In genomic region chr1:171065243-171065587, GRCm38 (mm10) we compare ENCODE assay signal across 8 mouse cellular contexts. TPM values are rescaled to one million over a fixed set of nuclear protein-coding genes. Genes with fewer than 3 reads are reported as not detected.
DNase-seq lines count a peak whose midpoint lies in the region; ATAC-seq and TF ChIP-seq lines count a peak whose summit lies in the region.
"Not testable (repeated sequence)": the region's sequence is repeated elsewhere in the genome, so short reads cannot be mapped to it uniquely, and the experiment has no call there.

No protein-coding gene starts in this region.

- 2% methylated on average over 25 of the region's 35 CpGs for WGBS in forebrain, embryonic 10.5 days
- WGBS in heart, embryonic 11.5 days (ENCODE audit: insufficient replicate concordance) = under 1% methylated on average over 17 of the region's 35 CpGs
- under 1% methylated on average over 16 of the region's 35 CpGs for WGBS in intestine, embryonic 16.5 days
- WGBS in olfactory bulb, adult 2 months = under 1% methylated on average over 26 of the region's 35 CpGs

- intact Hi-C loops in left cerebral cortex, postnatal 4 days (cut with DNase I) = not testable (repeated sequence)

- H3K27me3 ChIP-seq in forebrain, embryonic 10.5 days (ENCODE audit: poor library complexity, severe bottlenecking) = peaks cover 52% of the 10 kb centered on the region
- H3K27me3 ChIP-seq in heart, embryonic 11.5 days (ENCODE audit: control insufficient read depth, insufficient read depth, low read length) = peaks cover 31% of the 10 kb centered on the region
- H3K27me3 ChIP-seq in intestine, embryonic 16.5 days (replicated peaks; ENCODE audit: control insufficient read depth, insufficient read depth, low read length) = peaks cover 18% of the 10 kb centered on the region

- not testable (repeated sequence) for TF ChIP-seq POLR2A in olfactory bulb, adult 2 months (IDR thresholded peaks at IDR 0.05; ENCODE audit: insufficient read depth, low read depth, low read length)

- peak overlapping the region; percentile 43 for H3K4me3 ChIP-seq in forebrain, embryonic 10.5 days
- peak overlapping the region; percentile 41 for H3K4me3 ChIP-seq in heart, embryonic 11.5 days (ENCODE audit: low read depth, low read length)
- peak overlapping the region; percentile 41 for H3K4me3 ChIP-seq in intestine, embryonic 16.5 days (ENCODE audit: low read length)
- H3K4me3 ChIP-seq in olfactory bulb, adult 2 months (ENCODE audit: insufficient read depth, low read depth, low read length) = 0 out of 2 replicates have a peak overlapping the region, but pooled peaks have one; percentile 14

- not testable (repeated sequence) for H3K9me3 ChIP-seq in forebrain, embryonic 10.5 days; heart, embryonic 11.5 days (replicated peaks; ENCODE audit: control insufficient read depth, low read length); intestine, embryonic 16.5 days (ENCODE audit: control insufficient read depth, low read length)

- TF ChIP-seq CTCF in olfactory bulb, adult 2 months (IDR thresholded peaks at IDR 0.05; ENCODE audit: insufficient read depth, low read depth, low read length) = not testable (repeated sequence)

- ATAC-seq in heart, embryonic 11.5 days (replicated peaks; ENCODE audit: insufficient number of reproducible peaks, low FRiP score, low TSS enrichment) = peak; percentile 46
- ATAC-seq in intestine, embryonic 16.5 days = peak; percentile 41

- not testable (repeated sequence) for H3K9ac ChIP-seq in heart, embryonic 11.5 days (ENCODE audit: low read depth, low read length); intestine, embryonic 16.5 days (ENCODE audit: low read depth, low read length)

- DNase-seq in adrenal gland, postnatal 10 days = peak; percentile 66
- not testable (repeated sequence) for DNase-seq in forebrain, embryonic 10.5 days (ENCODE audit: extremely low spot score, low spot score)
- DNase-seq in left cerebral cortex, postnatal 4 days = peak; percentile 63
- peak; percentile 42 for DNase-seq in lung, postnatal 25 days (ENCODE audit: low spot score)
- peak; percentile 76 for DNase-seq in testis, postnatal 14 days (ENCODE audit: low spot score)

- H3K36me3 ChIP-seq in forebrain, embryonic 10.5 days (replicated peaks); heart, embryonic 11.5 days (ENCODE audit: control insufficient read depth, insufficient read depth, low read length); intestine, embryonic 16.5 days (ENCODE audit: control insufficient read depth, insufficient read depth, low read length): not testable (repeated sequence)

- H3K27ac ChIP-seq in forebrain, embryonic 10.5 days; heart, embryonic 11.5 days (ENCODE audit: low read depth, low read length); intestine, embryonic 16.5 days (ENCODE audit: low read length); olfactory bulb, adult 2 months (ENCODE audit: insufficient read depth, low read depth, low read length): not testable (repeated sequence)

- peak overlapping the region; percentile 41 for H3K4me2 ChIP-seq in heart, embryonic 11.5 days
- peak overlapping the region; percentile 53 for H3K4me2 ChIP-seq in intestine, embryonic 16.5 days (ENCODE audit: low read depth, low read length)

- H3K4me1 ChIP-seq in forebrain, embryonic 10.5 days = peaks cover 16% of the 10 kb centered on the region
- not testable (repeated sequence) for H3K4me1 ChIP-seq in heart, embryonic 11.5 days (ENCODE audit: control insufficient read depth, insufficient read depth, low read length); intestine, embryonic 16.5 days (ENCODE audit: control insufficient read depth, insufficient read depth, low read length)
- H3K4me1 ChIP-seq in olfactory bulb, adult 2 months (ENCODE audit: control insufficient read depth, insufficient read depth, low read length) = peaks cover 12% of the 10 kb centered on the region

RNA-seq across cellular contexts. Expression of gene Fcgr3, which starts 0.5 kb away (rescaled TPM):
- total RNA-seq in adrenal gland, postnatal 10 days (2021) = 10 to 100 TPM in 1 of 2 experiments, 1 to 10 TPM in 1; 9.8 to 10.4 TPM
- 3.2 and 4.5 TPM in 2 replicates for polyA plus RNA-seq in forebrain, embryonic 10.5 days (2016; fragmentation: Nextera tagmentation; extraction: Ambion mirVana)
- 3.8 and 4.4 TPM in 2 replicates for polyA plus RNA-seq in heart, embryonic 11.5 days (2014; fragmentation: Nextera tagmentation; extraction: Ambion mirVana)
- polyA plus RNA-seq in intestine, embryonic 16.5 days (2015; fragmentation: Nextera tagmentation; extraction: Ambion mirVana) = 15.3 and 15.9 TPM in 2 replicates
- total RNA-seq in left cerebral cortex, postnatal 4 days (2021) = 1 to 10 TPM; 6.7 to 7.0 TPM
- polyA plus RNA-seq in olfactory bulb, adult 2 months (2012; ENCODE audit: insufficient read depth, insufficient read length, low replicate concordance, missing spikeins) = not detected in 2 replicates

RNA-seq across cellular contexts. Expression of gene Fcgr4, which starts 46.5 kb away (rescaled TPM):
- 1 to 10 TPM in 1 of 2 experiments, under 1 TPM in 1; 0.85 to 1.2 TPM for total RNA-seq in adrenal gland, postnatal 10 days (2021)
- polyA plus RNA-seq in forebrain, embryonic 10.5 days (2016; fragmentation: Nextera tagmentation; extraction: Ambion mirVana) = 0.11 TPM in 1 of 2 replicates, not detected in the other
- 0.23 TPM in 1 of 2 replicates, not detected in the other for polyA plus RNA-seq in heart, embryonic 11.5 days (2014; fragmentation: Nextera tagmentation; extraction: Ambion mirVana)
- 1.4 and 1.8 TPM in 2 replicates for polyA plus RNA-seq in intestine, embryonic 16.5 days (2015; fragmentation: Nextera tagmentation; extraction: Ambion mirVana)
- not detected for total RNA-seq in left cerebral cortex, postnatal 4 days (2021)
- polyA plus RNA-seq in olfactory bulb, adult 2 months (2012; ENCODE audit: insufficient read depth, insufficient read length, low replicate concordance, missing spikeins) = not detected in 2 replicates

RNA-seq across cellular contexts. Expression of gene Cfap126, which starts 48.5 kb away (rescaled TPM):
- total RNA-seq in adrenal gland, postnatal 10 days (2021) = 1 to 10 TPM in 1 of 2 experiments, under 1 TPM in 1; 0.51 to 1.3 TPM
- polyA plus RNA-seq in forebrain, embryonic 10.5 days (2016; fragmentation: Nextera tagmentation; extraction: Ambion mirVana) = 2.2 and 2.8 TPM in 2 replicates
- polyA plus RNA-seq in heart, embryonic 11.5 days (2014; fragmentation: Nextera tagmentation; extraction: Ambion mirVana) = 2.7 and 5.6 TPM in 2 replicates
- polyA plus RNA-seq in intestine, embryonic 16.5 days (2015; fragmentation: Nextera tagmentation; extraction: Ambion mirVana) = 1.6 and 2.1 TPM in 2 replicates
- total RNA-seq in left cerebral cortex, postnatal 4 days (2021) = 1 to 10 TPM in 1 of 2 experiments, under 1 TPM in 1; 0.91 to 1.6 TPM
- not detected in 2 replicates for polyA plus RNA-seq in olfactory bulb, adult 2 months (2012; ENCODE audit: insufficient read depth, insufficient read length, low replicate concordance, missing spikeins)
